Mouse (Mus musculus) stomach, postnatal 0 days (tissue): ENCODE results near the gene Cdpf1.

Source experiments
- CTCF ChIP-seq: IDR thresholded peaks from 2 replicates; pipeline ENCODE4 v1.5.1; 2016; ENCODE audit warnings: antibody characterized with exemption, low read depth, mild to moderate bottlenecking, moderate library complexity
- EP300 ChIP-seq: optimal IDR thresholded peaks from 2 replicates; pipeline ENCODE3; 2016; ENCODE audit warnings: antibody characterized with exemption

DNA sequence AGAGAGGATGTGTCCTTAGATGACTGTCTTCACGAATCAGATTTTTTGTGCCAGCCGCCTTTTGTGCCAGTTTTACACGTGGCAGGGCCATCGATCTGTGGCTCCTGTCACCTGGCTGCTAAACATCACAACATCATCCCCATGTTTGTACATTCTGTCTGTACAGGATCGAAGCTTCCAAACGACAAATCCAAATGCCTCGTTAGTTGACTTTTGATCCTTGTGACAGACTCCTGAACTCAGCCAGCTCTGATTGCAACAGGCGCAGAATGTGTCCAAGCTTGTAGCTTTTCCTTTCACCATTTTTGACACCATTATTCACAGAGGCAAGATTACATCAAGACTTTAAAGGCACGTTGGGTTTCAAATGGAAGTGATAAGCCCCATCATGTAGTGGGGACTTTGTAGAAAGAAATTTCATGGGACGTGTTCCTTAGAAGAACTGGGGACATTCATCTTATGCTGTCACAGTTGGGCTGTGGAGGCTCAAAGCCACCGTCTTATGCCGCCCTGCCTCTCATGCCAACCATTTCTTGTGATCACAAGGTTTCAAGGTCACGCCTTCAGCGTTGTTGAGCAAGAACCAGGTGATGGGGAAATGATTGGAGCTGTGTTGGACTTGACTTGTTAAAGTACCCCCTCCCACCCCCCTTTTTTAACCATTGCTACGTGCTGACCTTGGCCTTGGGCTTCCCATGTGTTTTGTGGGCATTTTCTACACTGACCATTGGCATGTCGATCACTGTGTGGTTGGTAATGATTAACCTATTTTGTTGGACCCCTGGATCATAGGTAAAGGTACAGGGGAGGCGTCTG, 40.0 kb downstream of the Cdpf1 start:
- TF ChIP-seq CTCF (no peak), EP300 (peak; percentile 84)
